Mouse (Mus musculus): ENCODE results near the gene Cyyr1. TPM values are rescaled to one million over a fixed set of nuclear protein-coding genes. Genes with fewer than 3 reads are reported as not detected.
A peak's percentile ranks its signal among the peaks of the same experiment; 100 is the strongest.
"Not testable (repeated sequence)": the region's sequence is repeated elsewhere in the genome, so short reads cannot be mapped to it uniquely, and the experiment has no call there.

Cyyr1 gene
- polyA plus RNA-seq (2014; fragmentation: Nextera tagmentation; extraction: Ambion mirVana) = 3.7 and 4.0 TPM in 2 replicates

- not testable (repeated sequence) for H3K9me3 ChIP-seq (ENCODE audit: control insufficient read depth, low read length); H3K27ac ChIP-seq (replicated peaks; ENCODE audit: low read depth, low read length); ATAC-seq (ENCODE audit: low read depth); DNase-seq (ENCODE audit: low spot score); H3K4me1 ChIP-seq (ENCODE audit: control insufficient read depth, insufficient read depth, low read length); H3K36me3 ChIP-seq (ENCODE audit: control insufficient read depth, insufficient read depth, low read length); H3K4me2 ChIP-seq (ENCODE audit: low read depth, low read length); H3K9ac ChIP-seq (ENCODE audit: low read depth, low read length); H3K4me3 ChIP-seq (ENCODE audit: low read depth, low read length); H3K27me3 ChIP-seq (replicated peaks; ENCODE audit: control insufficient read depth, insufficient read depth, low read length)
- WGBS = 85% methylated on average over 7 of the region's 13 CpGs
Measured at GRCm38 (mm10) chr16:85553297-85553696, at the start of gene Cyyr1. Gene Cyyr1 (minus strand): TSS chr16:85553397.

- no peaks in the 10 kb centered on the region for H3K27me3 ChIP-seq (replicated peaks; ENCODE audit: control insufficient read depth, insufficient read depth, low read length)
Measured at GRCm38 (mm10) chr16:85588844-85589243, 35.6 kb upstream of the Cyyr1 start.

GRCm38 (mm10) chr16:85587573-85588226, 34.5 kb upstream of the Cyyr1 start:
- no peak overlapping the region for H3K27ac ChIP-seq (replicated peaks; ENCODE audit: low read depth, low read length)
- 84% methylated on average over 4 of the region's 4 CpGs for WGBS
- H3K27me3 ChIP-seq (replicated peaks; ENCODE audit: control insufficient read depth, insufficient read depth, low read length) = no peaks in the 10 kb centered on the region
- no peak overlapping the region for H3K4me2 ChIP-seq (ENCODE audit: low read depth, low read length)
- no peaks in the 10 kb centered on the region for H3K4me1 ChIP-seq (ENCODE audit: control insufficient read depth, insufficient read depth, low read length)
- ATAC-seq (ENCODE audit: low read depth) (no peak), DNase-seq (ENCODE audit: low spot score) (no peak)
- H3K9ac ChIP-seq (ENCODE audit: low read depth, low read length) = no peak overlapping the region
- no peaks in the 10 kb centered on the region for H3K9me3 ChIP-seq (ENCODE audit: control insufficient read depth, low read length)
- no peaks in the 10 kb centered on the region for H3K36me3 ChIP-seq (ENCODE audit: control insufficient read depth, insufficient read depth, low read length)
- no peak overlapping the region for H3K4me3 ChIP-seq (ENCODE audit: low read depth, low read length)

More at GRCm38 (mm10) chr16:85588844-85589243, 35.6 kb upstream of the Cyyr1 start:
- H3K9ac ChIP-seq (ENCODE audit: low read depth, low read length) = no peak overlapping the region
- DNase-seq (ENCODE audit: low spot score) (no peak), ATAC-seq (ENCODE audit: low read depth) (no peak)
- H3K36me3 ChIP-seq (ENCODE audit: control insufficient read depth, insufficient read depth, low read length) = no peaks in the 10 kb centered on the region
- no peak overlapping the region for H3K4me3 ChIP-seq (ENCODE audit: low read depth, low read length)
- no peak overlapping the region for H3K4me2 ChIP-seq (ENCODE audit: low read depth, low read length)
- no peaks in the 10 kb centered on the region for H3K9me3 ChIP-seq (ENCODE audit: control insufficient read depth, low read length)
- no peak overlapping the region for H3K27ac ChIP-seq (replicated peaks; ENCODE audit: low read depth, low read length)
- H3K4me1 ChIP-seq (ENCODE audit: control insufficient read depth, insufficient read depth, low read length) = no peaks in the 10 kb centered on the region
- WGBS = 69% methylated on average over 7 of the region's 7 CpGs

GRCm38 (mm10) chr16:85566474-85566873, 13.3 kb upstream of the Cyyr1 start:
- no peaks in the 10 kb centered on the region for H3K4me1 ChIP-seq (ENCODE audit: control insufficient read depth, insufficient read depth, low read length)
- H3K4me3 ChIP-seq (ENCODE audit: low read depth, low read length) = no peak overlapping the region
- H3K9ac ChIP-seq (ENCODE audit: low read depth, low read length) = no peak overlapping the region
- ATAC-seq (ENCODE audit: low read depth) (no peak), DNase-seq (ENCODE audit: low spot score) (no peak)
- H3K36me3 ChIP-seq (ENCODE audit: control insufficient read depth, insufficient read depth, low read length) = no peaks in the 10 kb centered on the region
- H3K9me3 ChIP-seq (ENCODE audit: control insufficient read depth, low read length) = no peaks in the 10 kb centered on the region
- no peak overlapping the region for H3K27ac ChIP-seq (replicated peaks; ENCODE audit: low read depth, low read length)
- 75% methylated on average over 5 of the region's 5 CpGs for WGBS
- H3K27me3 ChIP-seq (replicated peaks; ENCODE audit: control insufficient read depth, insufficient read depth, low read length) = no peaks in the 10 kb centered on the region
- no peak overlapping the region for H3K4me2 ChIP-seq (ENCODE audit: low read depth, low read length)

GRCm38 (mm10) chr16:85553838-85554237, 641 bp upstream of the Cyyr1 start:
- Histone ChIP-seq H3K4me3 (ENCODE audit: low read depth, low read length) (no peak overlapping the region), H3K9me3 (ENCODE audit: control insufficient read depth, low read length) (no peaks in the 10 kb centered on the region), H3K4me2 (ENCODE audit: low read depth, low read length) (no peak overlapping the region), H3K4me1 (ENCODE audit: control insufficient read depth, insufficient read depth, low read length) (no peaks in the 10 kb centered on the region), H3K36me3 (ENCODE audit: control insufficient read depth, insufficient read depth, low read length) (no peaks in the 10 kb centered on the region), H3K27me3 (replicated peaks; ENCODE audit: control insufficient read depth, insufficient read depth, low read length) (no peaks in the 10 kb centered on the region), H3K9ac (ENCODE audit: low read depth, low read length) (no peak overlapping the region), H3K27ac (replicated peaks; ENCODE audit: low read depth, low read length) (no peak overlapping the region)
- 44% methylated on average over 8 of the region's 8 CpGs for WGBS
- ATAC-seq (ENCODE audit: low read depth) = no peak
- no peak for DNase-seq (ENCODE audit: low spot score)

GRCm38 (mm10) chr16:85551976-85552375, 1.2 kb downstream of the Cyyr1 start:
- H3K27me3 ChIP-seq (replicated peaks; ENCODE audit: control insufficient read depth, insufficient read depth, low read length); H3K36me3 ChIP-seq (ENCODE audit: control insufficient read depth, insufficient read depth, low read length); H3K9me3 ChIP-seq (ENCODE audit: control insufficient read depth, low read length); DNase-seq (ENCODE audit: low spot score); H3K4me3 ChIP-seq (ENCODE audit: low read depth, low read length); H3K9ac ChIP-seq (ENCODE audit: low read depth, low read length); H3K4me1 ChIP-seq (ENCODE audit: control insufficient read depth, insufficient read depth, low read length); H3K4me2 ChIP-seq (ENCODE audit: low read depth, low read length); H3K27ac ChIP-seq (replicated peaks; ENCODE audit: low read depth, low read length); ATAC-seq (ENCODE audit: low read depth): not testable (repeated sequence)
- WGBS = 94% methylated on average over 1 of the region's 11 CpGs

- H3K4me2 ChIP-seq (ENCODE audit: low read depth, low read length) = peak overlapping the region; percentile 73
- H3K36me3 ChIP-seq (ENCODE audit: control insufficient read depth, insufficient read depth, low read length) = no peaks in the 10 kb centered on the region
- H3K27me3 ChIP-seq (replicated peaks; ENCODE audit: control insufficient read depth, insufficient read depth, low read length) = no peaks in the 10 kb centered on the region
- peak overlapping the region; percentile 43 for H3K4me3 ChIP-seq (ENCODE audit: low read depth, low read length)
- peak; percentile 74 for ATAC-seq (ENCODE audit: low read depth)
- no peaks in the 10 kb centered on the region for H3K9me3 ChIP-seq (ENCODE audit: control insufficient read depth, low read length)
- DNase-seq (ENCODE audit: low spot score) = peak; percentile 32
- 2% methylated on average over 19 of the region's 25 CpGs for WGBS
- peak overlapping the region; percentile 62 for H3K9ac ChIP-seq (ENCODE audit: low read depth, low read length)
- H3K4me1 ChIP-seq (ENCODE audit: control insufficient read depth, insufficient read depth, low read length) = no peaks in the 10 kb centered on the region
- H3K27ac ChIP-seq (replicated peaks; ENCODE audit: low read depth, low read length) = no peak overlapping the region
Measured at GRCm38 (mm10) chr16:85549971-85550567, 3.1 kb downstream of the Cyyr1 start.

GRCm38 (mm10) chr16:85546519-85546918, 6.7 kb downstream of the Cyyr1 start:
- Histone ChIP-seq H3K9me3 (ENCODE audit: control insufficient read depth, low read length) (no peaks in the 10 kb centered on the region), H3K4me1 (ENCODE audit: control insufficient read depth, insufficient read depth, low read length) (no peaks in the 10 kb centered on the region), H3K27ac (replicated peaks; ENCODE audit: low read depth, low read length) (no peak overlapping the region), H3K4me2 (ENCODE audit: low read depth, low read length) (no peak overlapping the region), H3K4me3 (ENCODE audit: low read depth, low read length) (no peak overlapping the region), H3K36me3 (ENCODE audit: control insufficient read depth, insufficient read depth, low read length) (no peaks in the 10 kb centered on the region), H3K9ac (ENCODE audit: low read depth, low read length) (no peak overlapping the region), H3K27me3 (replicated peaks; ENCODE audit: control insufficient read depth, insufficient read depth, low read length) (no peaks in the 10 kb centered on the region)
- WGBS = 60% methylated on average over 6 of the region's 6 CpGs
- ATAC-seq (ENCODE audit: low read depth) = no peak
- DNase-seq (ENCODE audit: low spot score) = peak; percentile 17

Data from embryonic facial prominence, embryonic 14.5 days (tissue).